Mouse (Mus musculus): ENCODE results near the gene Dpep1.

GRCm38 (mm10) chr8:123141741-123142462 is 44.1 kb upstream of the Dpep1 start:
- TF ChIP-seq CTCF (IDR thresholded peaks at IDR 0.05; ENCODE audit: low read depth) (no peak), EP300 (IDR thresholded peaks at IDR 0.05; ENCODE audit: low read depth) (no peak)
